Mouse (Mus musculus): ENCODE measurements around the gene Shb.
"Not testable (repeated sequence)": the region's sequence is repeated elsewhere in the genome, so short reads cannot be mapped to it uniquely, and the experiment has no call there.

Shb gene

GRCm38 (mm10) chr4:45392994-45393393 lies 139.3 kb downstream of the Shb start:
- no peak for DNase-seq (ENCODE audit: low spot score)

GRCm38 (mm10) chr4:45392572-45392971 lies 139.7 kb downstream of the Shb start:
- DNase-seq (ENCODE audit: low spot score): no peak

DNA sequence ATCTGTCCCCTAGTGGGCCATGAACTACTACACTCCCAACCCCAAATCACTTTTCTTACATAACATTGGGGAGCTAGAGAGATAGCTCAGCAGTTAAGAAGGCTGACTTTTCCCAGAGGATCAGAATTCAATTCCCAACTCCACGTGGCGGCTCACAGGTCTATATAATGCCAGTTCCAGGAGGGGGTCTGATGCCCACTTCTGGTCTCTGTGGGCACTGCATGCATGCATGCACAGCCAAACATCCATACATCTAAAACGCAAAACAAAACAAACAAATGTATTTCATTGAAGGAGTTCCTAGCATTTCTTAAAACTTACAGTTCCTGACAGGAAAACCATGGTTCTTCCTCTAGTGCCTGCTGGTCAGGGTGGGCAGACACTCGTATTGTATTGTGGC lies 140.2 kb downstream of the Shb start:
- DNase-seq (ENCODE audit: low spot score): no peak

DNA sequence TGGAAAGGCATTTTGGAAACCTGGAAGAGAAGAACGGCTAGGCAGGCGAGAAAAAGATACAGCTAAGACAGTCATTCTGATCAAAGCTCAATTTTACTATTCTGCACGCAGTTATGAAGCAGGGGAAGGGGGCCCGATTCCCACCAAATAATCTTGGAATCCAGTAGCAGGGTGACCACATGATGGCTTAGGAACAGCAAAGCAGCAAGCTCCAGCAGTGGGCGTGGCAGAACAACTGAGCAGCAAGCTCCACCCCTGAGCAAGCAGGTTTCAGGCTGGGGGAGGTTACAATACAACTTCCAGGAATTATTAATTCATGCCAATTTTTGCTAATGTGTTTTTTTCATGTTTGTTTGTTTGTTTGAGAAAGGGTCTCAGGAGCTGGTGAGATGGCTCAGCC lies 145.0 kb downstream of the Shb start:
- not testable (repeated sequence) for DNase-seq (ENCODE audit: low spot score)

DNA sequence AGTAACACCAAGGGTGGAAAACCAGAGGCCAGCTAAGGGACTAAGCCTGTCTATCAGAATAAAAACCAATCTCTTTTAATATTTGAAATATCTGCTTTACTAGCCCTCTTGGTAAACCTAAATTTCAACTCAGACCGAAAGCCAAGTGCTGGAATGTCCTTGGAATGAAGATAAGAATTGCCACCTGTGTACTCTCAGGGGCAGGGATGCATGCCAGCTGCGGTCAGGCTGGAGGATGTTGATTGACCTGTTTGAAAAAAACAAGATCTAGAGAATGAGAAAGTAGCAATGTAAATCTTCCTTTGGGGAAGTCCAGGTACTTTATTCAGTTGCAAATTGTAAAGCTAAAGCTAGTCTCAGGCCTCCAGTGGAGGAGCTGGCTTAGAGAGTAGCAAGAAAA lies 150.1 kb downstream of the Shb start:
- not testable (repeated sequence) for DNase-seq (ENCODE audit: low spot score)

GRCm38 (mm10) chr4:45380903-45381580 lies 151.2 kb downstream of the Shb start:
- DNase-seq (ENCODE audit: low spot score): not testable (repeated sequence)

GRCm38 (mm10) chr4:45376573-45376972 lies 155.7 kb downstream of the Shb start:
- no peak for DNase-seq (ENCODE audit: low spot score)

DNA sequence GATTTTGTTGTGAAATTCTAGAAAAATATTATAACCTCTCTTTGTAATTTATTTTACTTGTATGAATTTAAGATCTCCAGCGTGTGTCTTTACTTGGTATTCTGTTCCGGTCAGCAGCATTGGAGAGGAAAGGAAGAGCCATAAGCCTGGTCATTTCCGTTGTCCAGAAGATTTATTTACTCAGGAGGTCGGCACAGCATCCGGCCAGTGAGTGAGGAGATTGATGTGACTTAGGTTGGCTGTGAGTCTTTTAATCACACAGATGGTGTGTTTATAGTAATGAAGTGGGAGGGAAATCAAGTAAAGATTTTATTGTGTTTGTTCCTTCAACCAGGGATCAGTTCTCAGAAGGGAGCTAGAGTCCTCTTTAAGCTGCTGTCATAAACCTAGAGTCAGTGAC lies 157.4 kb downstream of the Shb start:
- DNase-seq (ENCODE audit: low spot score): no peak
